Mouse (Mus musculus) heart, adult 2 months (tissue): Measurements from ENCODE around the gene Smg9.

Experiments used
- CTCF ChIP-seq: fragments of 200-600 bp; IDR thresholded peaks from 2 replicates; pipeline ENCODE4 v1.8.1; 2022; ENCODE audit warnings: antibody characterized with exemption, mild to moderate bottlenecking, moderate library complexity
- POLR2A ChIP-seq: fragments of 200-500 bp; IDR thresholded peaks from 2 replicates; pipeline ENCODE4 v1.6.1; 2011; ENCODE audit warnings: mild to moderate bottlenecking, low read depth, low read length, control low read depth; ENCODE audit not compliant: insufficient read depth

DNA sequence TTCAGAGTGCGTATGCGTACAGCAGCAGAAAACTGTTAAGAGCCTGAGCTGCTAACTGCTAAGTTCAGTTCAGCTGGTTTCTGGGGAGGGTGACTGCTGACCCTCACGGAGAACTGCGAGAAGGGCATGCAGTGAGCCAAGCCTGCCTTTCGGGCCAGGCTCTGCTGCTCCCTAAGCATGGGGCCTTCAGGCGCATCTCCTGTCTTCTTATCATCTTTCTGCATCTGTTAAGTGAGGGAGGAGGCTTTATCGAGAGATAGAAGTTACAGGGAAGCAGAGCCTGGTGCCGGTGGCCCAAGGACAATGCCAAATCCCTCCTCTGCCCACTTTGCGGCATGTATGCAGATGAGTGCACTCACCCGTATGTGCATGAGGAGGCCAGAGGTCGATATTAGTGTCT, 2.6 kb upstream of the Smg9 start:
- no peak for TF ChIP-seq POLR2A
- TF ChIP-seq CTCF, result no peak
